Mouse (Mus musculus) olfactory bulb, adult 2 months (tissue): ENCODE results near the gene Tsc1.

Experiments used
- CTCF ChIP-seq: fragments of 200-500 bp; IDR thresholded peaks from 2 replicates; pipeline ENCODE4 v1.5.1; 2012; ENCODE audit warnings: low read depth, mild to moderate bottlenecking, low read length, moderate library complexity; ENCODE audit not compliant: insufficient read depth
- POLR2A ChIP-seq: fragments of 200-500 bp; IDR thresholded peaks from 2 replicates; pipeline ENCODE4 v1.6.1; 2012; ENCODE audit warnings: mild to moderate bottlenecking, low read depth, low read length, moderate library complexity; ENCODE audit not compliant: insufficient read depth

DNA sequence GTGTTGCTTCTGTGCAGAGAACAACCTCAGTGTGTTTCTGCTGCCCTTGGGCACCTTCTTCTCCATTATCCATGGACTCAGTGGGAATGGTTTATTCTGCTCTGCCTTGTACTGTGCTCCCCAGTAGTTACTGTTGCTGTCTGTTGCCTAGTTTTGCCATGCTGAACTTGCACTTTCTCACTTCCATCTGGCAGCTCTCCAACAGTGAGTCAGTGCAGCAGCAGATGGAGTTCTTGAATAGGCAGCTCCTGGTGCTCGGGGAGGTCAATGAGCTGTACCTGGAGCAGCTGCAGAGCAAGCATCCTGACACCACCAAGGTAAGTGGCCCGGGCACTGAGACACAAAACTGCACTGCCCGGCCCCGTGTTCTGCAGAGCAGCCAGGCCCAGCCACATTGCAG lies 40.7 kb downstream of the Tsc1 start:
- no peak for TF ChIP-seq POLR2A
- no peak for TF ChIP-seq CTCF
